Mouse (Mus musculus): ENCODE data around the gene Olfr1048. TPM values are rescaled to one million over a fixed set of nuclear protein-coding genes. Genes with fewer than 3 reads are reported as not detected.
"Not testable (repeated sequence)": the region's sequence is repeated elsewhere in the genome, so short reads cannot be mapped to it uniquely, and the experiment has no call there.

Olfr1048 gene
- not detected for total RNA-seq (2021)

DNA sequence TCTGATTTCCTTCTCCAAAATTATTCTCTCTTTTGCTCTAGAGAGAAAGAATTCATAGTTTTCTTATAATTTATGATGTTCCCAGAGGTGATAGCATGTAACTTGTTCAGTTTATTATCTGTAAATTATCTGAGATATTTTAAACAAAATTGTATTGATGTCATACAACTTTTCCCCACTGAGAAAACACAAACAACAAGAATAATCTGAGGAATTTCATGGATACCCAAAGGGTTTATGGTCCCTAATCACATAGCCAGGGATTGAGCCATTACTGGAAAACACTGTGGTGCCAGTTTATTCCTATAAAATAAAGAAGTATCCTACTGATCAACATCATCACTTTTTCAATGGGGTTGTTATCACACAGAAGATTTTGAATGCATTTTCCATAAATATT is at the start of gene Olfr1048:
Olfr1048 (minus strand) TSS at position 101 of the 400 bp plus-strand sequence.
- intact Hi-C loops (cut with DNase I): no loop called here
- no peak for DNase-seq

- intact Hi-C loops (cut with DNase I); DNase-seq: not testable (repeated sequence)
Measured at GRCm38 (mm10) chr2:86278988-86279387, 38.9 kb upstream of the Olfr1048 start, which contains the start of gene Olfr1051. Gene Olfr1051, minus strand, starts transcription at chr2:86279088.

DNA sequence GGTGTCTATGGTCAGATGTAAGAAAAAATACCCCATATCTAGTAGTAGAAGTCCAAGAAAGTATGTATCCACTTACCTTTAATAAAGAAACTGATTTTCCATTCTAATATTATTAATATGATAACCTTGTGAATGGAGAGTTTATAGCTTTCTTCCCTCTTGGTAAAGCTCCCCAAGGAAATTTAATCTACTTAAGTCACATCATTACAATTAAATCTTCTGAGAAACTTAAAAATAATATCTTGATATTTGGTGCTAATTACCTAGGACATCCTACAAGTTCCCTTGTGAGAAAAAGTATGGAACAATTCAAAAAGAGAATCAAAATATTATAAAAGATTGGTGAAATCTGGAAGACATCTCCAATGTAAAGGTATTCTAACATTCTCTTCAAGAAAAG is 18.1 kb upstream of the Olfr1048 start, which contains the start of gene Olfr1049:
Olfr1049 (minus strand) TSS at position 101 of the 400 bp plus-strand sequence.
- DNase-seq; intact Hi-C loops (cut with DNase I): not testable (repeated sequence)

DNA sequence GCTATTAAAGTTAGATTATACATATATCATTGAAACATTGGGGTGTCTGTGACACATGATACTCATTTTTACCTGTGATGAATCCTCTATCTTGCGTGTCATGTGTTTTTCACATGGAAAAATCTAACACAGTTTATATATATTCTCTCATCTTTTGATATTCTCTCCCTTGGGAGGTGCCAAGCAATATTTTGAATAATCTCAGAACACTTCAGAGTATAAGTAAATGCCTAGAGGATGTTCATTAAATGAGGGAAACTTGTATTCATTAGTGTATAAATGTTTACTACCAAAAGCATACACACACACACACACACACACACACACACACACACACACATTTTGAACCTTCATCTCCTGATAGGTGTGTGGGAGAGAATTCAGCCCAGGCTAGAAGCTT is 8.8 kb downstream of the Olfr1048 start, which contains the start of gene Olfr1047:
Olfr1047 (minus strand) TSS at position 101 of the 400 bp plus-strand sequence.
- intact Hi-C loops (cut with DNase I): no loop called here
- no peak for DNase-seq

- intact Hi-C loops (cut with DNase I): no loop called here
- no peak for DNase-seq
Measured at GRCm38 (mm10) chr2:86219214-86219613, 20.9 kb downstream of the Olfr1048 start, which contains the start of gene Olfr1046. Gene Olfr1046, minus strand, starts transcription at chr2:86219314.

DNA sequence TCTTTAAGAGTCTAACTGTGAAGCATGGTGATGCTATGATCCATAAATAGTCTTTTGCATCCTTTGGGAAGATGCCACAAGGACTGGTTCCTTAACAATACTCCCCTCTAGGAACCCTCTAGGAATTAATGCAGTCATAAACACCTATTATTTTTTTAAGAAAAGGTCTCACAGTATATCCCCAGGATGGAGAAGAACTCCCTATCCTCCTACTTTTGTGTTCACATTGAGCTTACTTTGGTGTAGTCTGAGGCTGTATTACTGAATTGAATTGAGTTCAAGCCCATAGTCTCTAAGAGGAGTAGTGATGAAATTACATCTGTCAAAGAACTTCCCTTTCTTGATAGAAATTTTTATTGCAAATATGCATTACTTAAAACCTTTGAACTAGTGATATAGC is 37.2 kb downstream of the Olfr1048 start, which contains the start of gene Olfr1045:
Olfr1045 (minus strand) TSS at position 101 of the 400 bp plus-strand sequence.
- no peak for DNase-seq
- intact Hi-C loops (cut with DNase I): no loop called here

DNA sequence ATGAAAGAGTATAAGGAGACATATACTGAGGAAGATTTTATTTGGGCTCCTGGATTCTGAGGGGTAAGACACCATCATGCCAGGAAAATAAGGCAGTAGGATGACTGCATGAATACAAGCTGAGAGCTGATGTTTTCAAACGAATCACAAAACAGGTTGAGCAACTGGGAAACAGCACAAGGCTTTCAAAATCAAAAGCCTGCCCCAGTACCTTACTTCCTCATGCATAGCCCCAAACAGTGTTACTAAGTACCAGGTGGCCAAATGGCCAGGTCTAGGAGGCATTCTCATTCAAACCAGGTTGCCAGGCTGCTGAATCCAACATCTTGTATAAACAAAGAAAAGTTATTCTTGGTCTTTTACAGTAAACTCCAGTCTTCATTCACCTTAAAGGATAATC is 44.2 kb downstream of the Olfr1048 start:
- intact Hi-C loops (cut with DNase I): no loop called here
- no peak for DNase-seq

DNA sequence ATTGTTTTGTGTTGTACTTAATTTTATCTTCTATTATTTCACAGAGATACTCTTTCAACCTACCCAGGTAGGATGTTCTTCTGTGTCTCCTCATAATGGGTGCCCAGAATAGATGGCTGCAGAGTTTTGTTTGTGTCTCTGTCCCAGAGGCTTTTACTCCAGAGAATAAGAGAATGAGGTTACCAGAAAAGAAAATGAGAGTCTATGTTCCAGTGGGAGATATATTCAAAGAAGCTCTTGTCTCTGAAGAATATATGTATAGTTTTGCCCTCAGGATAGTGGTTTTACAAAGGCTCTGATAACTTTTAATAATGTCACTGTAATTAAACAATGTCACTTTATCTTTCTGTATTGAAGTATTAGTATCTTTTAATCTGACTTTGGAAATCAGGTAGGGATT is 54.5 kb downstream of the Olfr1048 start, which contains the start of gene Olfr52:
Olfr52 (minus strand) TSS at position 101 of the 400 bp plus-strand sequence.
- DNase-seq: no peak
- intact Hi-C loops (cut with DNase I): no loop called here

Other genes with a start within 250 kb of the Olfr1048 start
- gene Olfr1031, start 250.0 kb downstream of the Olfr1048 start, total RNA-seq (2021): not detected
- not detected for gene Olfr1032, start 234.7 kb downstream of the Olfr1048 start, total RNA-seq (2021)
- 1 to 10 TPM; 1.6 to 7.4 TPM for gene Olfr1033, start 219.7 kb downstream of the Olfr1048 start, total RNA-seq (2021)
- under 1 TPM; 0.08 to 0.11 TPM for gene Olfr1034, start 194.4 kb downstream of the Olfr1048 start, total RNA-seq (2021)
- gene Olfr1036, start 166.3 kb downstream of the Olfr1048 start, total RNA-seq (2021): not detected
- not detected for gene Olfr1037, start 152.9 kb downstream of the Olfr1048 start, total RNA-seq (2021)
- not detected for gene Olfr1039, start 104.4 kb downstream of the Olfr1048 start, total RNA-seq (2021)
- gene Olfr1040, start 93.6 kb downstream of the Olfr1048 start, total RNA-seq (2021): not detected
- gene Olfr1042, start 78.5 kb downstream of the Olfr1048 start, total RNA-seq (2021): not detected
- not detected for gene Olfr1043, start 72.8 kb downstream of the Olfr1048 start, total RNA-seq (2021)
- gene Olfr1044, start 62.5 kb downstream of the Olfr1048 start, total RNA-seq (2021): not detected
- gene Olfr52, start 54.6 kb downstream of the Olfr1048 start, total RNA-seq (2021): not detected
- not detected for gene Olfr1045, start 37.3 kb downstream of the Olfr1048 start, total RNA-seq (2021)
- gene Olfr1046, start 21.0 kb downstream of the Olfr1048 start, total RNA-seq (2021): not detected
- gene Olfr1047, start 8.9 kb downstream of the Olfr1048 start, total RNA-seq (2021): not detected
- gene Olfr1049, start 18.0 kb upstream of the Olfr1048 start, total RNA-seq (2021): not detected
- gene Olfr1051, start 38.8 kb upstream of the Olfr1048 start, total RNA-seq (2021): not detected
- gene Olfr1052, start 52.2 kb upstream of the Olfr1048 start, total RNA-seq (2021): not detected
- gene Olfr1053, start 75.0 kb upstream of the Olfr1048 start, total RNA-seq (2021): not detected
- not detected for gene Olfr1054, start 95.1 kb upstream of the Olfr1048 start, total RNA-seq (2021)
- gene Olfr1055, start 110.0 kb upstream of the Olfr1048 start, total RNA-seq (2021): not detected
- not detected for gene Olfr1056, start 122.2 kb upstream of the Olfr1048 start, total RNA-seq (2021)
- not detected for gene Olfr1057, start 138.1 kb upstream of the Olfr1048 start, total RNA-seq (2021)
- gene Olfr1058, start 148.3 kb upstream of the Olfr1048 start, total RNA-seq (2021): not detected
- not detected for gene Olfr1061, start 173.8 kb upstream of the Olfr1048 start, total RNA-seq (2021)
- not detected for gene Olfr1062, start 186.5 kb upstream of the Olfr1048 start, total RNA-seq (2021)
- gene Olfr1065, start 210.3 kb upstream of the Olfr1048 start, total RNA-seq (2021): not detected
- not detected for gene Olfr1066, start 216.0 kb upstream of the Olfr1048 start, total RNA-seq (2021)
- not detected for gene Olfr228, start 247.1 kb upstream of the Olfr1048 start, total RNA-seq (2021)